Mouse (Mus musculus) MN1 (cell line): ENCODE results near the gene Adcy7.

Experiments used
- DNase-seq: peaks from one replicate; pipeline ENCODE4 v3.0.0-alpha.2; 2016; ENCODE audit warnings: low spot score

Adcy7 gene

GRCm38 (mm10) chr8:88299907-88300603 is 27.9 kb downstream of the Adcy7 start:
- DNase-seq: no peak

- DNase-seq: peak; percentile 57
Measured at GRCm38 (mm10) chr8:88301589-88302437, 29.6 kb downstream of the Adcy7 start.

DNA sequence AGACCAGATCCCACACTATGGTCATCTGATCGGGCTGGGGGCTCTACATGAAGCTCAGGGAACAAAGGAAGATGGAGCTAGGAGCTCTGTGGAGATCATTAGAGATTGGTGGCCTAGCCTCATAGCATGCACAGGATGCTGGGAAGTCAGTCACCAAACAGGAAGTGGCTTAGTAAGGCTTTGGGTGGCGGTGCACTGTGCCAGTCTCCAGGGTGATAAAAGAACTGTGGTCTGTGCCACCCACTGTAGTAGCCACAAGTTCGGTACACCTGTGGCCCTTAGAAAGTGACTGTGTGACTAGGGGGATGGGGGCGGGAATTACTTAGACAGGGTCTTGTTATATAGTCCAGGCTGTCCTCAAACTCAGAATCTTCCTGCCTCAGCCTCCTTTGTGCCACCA is 33.6 kb downstream of the Adcy7 start:
- DNase-seq: no peak

- no peak for DNase-seq
Measured at GRCm38 (mm10) chr8:88306511-88306910, 34.3 kb downstream of the Adcy7 start.

DNA sequence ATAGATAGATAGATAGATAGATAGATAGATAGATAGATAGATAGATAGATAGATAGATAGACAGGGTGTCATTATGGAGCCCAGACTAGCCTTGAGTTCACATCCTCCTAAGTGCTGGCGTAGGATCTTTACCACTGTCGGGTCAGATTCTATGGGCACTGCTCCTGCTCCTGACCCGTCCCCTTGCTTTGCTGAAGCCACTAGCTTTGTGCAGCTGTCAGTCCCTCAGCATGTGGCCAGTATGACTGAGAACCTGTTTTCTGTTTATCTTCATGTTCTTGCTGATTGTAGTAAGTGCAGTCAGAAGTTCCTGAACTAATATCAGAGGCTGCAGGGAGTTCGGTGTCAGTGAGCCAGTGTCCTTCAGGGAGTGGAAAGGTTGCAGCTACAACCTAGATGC is 35.5 kb downstream of the Adcy7 start:
- DNase-seq: no peak

- no peak for DNase-seq
Measured at GRCm38 (mm10) chr8:88309274-88309873, 37.2 kb downstream of the Adcy7 start.

DNA sequence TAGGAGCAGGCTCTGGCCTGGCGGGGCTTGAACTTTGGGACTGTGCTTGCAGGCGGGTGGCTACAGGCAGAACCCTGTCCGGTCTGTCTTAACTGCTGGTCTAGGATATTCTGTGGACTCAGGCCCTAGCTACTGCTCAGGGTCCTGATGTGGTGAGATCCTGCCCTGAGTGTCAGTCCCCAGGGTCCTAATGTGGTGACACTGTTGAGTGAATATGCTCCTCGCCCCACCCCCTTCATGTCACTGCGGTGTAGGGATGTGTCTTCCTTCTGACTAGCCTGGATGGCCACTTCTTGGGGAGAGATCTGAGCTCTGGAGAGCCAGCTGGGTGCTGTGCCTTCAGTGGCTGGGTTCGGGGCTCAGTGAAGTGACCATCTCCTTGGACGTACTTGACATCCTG is 37.7 kb downstream of the Adcy7 start:
- DNase-seq: no peak

DNA sequence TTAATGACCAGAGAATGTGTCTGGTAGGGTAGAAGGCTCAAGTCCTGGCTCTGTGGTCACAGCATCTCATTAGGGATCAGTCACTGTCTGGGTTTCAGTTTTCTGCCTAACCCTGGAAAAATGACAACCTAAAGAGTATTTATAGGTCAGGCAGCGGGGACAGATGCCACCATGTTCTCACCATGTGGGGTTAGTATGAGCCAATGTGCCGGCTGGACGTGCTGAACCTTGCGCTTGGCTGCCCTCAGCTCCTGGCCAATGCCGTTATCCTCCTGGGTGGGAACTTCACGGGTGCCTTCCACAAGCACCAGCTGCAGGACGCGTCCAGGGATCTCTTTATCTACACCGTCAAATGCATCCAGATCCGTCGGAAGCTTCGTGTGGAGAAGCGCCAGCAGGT is 38.1 kb downstream of the Adcy7 start:
- no peak for DNase-seq

GRCm38 (mm10) chr8:88312966-88313365 is 40.8 kb downstream of the Adcy7 start:
- peak; percentile 56 for DNase-seq

DNA sequence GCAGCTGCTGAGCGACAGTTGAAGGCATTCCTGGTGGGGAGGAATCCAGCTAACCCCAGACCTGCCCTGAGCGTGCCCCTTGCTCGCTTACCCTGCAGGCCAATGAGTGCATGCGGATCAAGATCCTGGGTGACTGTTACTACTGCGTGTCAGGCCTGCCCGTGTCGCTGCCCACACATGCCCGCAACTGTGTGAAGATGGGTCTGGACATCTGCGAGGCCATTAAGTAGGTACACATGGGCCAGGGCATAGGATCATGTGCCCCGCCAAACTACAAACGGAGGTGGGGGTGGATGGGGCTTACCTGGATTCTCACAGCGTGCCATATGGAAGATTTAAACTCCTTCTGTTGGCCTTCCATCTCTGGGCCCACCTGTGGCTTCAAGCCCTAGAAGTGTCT is 41.8 kb downstream of the Adcy7 start:
- no peak for DNase-seq

- no peak for DNase-seq
Measured at GRCm38 (mm10) chr8:88315302-88315701, 43.1 kb downstream of the Adcy7 start.

DNA sequence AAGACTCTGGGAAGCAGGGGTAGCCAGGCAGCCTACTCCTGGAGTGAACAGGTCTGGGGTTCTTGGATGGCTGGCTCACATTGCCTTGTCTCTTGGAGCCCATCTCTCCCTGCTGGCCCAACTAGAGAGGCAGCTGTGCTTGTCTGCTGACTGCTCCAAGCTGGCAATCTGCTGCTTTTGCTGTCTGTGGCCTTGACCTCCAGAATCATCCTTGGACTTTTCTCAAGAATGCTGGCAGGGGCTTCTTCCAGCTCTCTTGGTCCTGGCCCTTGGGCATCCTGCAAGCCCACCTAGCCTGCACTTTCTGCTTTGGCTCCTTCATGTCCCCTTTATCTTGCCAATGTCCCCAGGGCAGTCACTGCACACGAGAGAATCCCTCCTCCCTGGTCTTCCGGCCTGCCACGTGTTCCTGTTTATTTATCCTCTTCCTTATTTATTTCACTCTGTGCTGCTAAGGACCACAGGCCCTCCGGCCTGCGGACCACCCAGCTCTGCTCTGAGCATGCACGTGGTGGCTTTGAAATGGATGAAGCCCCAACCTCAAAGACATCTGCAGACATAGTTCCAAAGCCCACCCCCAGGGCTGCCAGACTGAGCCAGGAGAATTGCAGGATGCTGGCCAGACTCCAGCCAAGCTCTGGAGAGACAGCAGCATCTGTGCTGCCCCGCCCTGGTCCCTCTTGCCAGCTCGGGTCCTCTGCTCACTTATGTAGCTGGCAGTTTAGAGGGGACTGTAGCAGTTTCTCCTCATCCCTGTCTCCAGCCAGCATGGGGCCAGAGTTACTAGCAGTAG is 44.1 kb downstream of the Adcy7 start:
- DNase-seq: peak; percentile 68

DNA sequence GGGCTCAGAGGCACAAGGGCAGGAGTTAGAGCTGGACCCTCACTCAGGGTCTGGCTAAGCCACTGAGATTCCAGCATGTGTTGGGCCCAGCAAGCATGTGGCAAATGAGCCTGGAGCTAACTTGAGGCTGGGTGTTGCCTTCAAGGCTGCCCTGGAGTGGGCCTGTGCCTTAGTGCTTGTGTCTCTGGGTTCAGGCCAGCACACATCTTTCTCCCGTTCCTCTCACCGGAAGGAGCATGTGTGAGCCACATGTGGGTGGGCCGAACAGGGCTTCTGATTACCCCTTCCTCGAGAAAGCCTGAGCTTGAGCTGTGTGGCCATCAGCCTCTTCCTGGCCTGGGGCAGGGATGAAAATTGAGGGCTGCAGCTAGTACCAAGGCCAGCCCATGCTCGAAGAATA is 45.1 kb downstream of the Adcy7 start:
- DNase-seq: no peak

DNA sequence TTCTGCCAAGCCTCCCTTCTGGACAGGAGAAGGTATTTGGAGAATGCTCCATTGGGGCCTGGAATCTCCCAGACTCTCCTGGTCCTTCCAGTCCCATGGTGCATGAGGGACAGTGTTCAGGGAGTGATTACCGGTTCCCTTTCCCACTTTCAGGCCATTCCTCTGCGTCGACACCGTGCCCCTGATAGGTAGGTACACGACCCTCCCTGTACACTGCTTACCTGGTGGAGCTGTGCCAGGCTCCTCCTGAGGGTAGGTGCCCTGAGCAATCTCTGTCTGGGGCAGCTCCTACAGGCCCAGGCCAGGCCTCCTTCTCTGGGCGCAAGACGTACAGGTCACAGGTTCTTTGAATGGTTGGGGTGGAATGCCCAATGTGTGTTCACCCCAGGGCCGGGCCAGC is 45.9 kb downstream of the Adcy7 start:
- no peak for DNase-seq

- no peak for DNase-seq
Measured at GRCm38 (mm10) chr8:88320134-88320533, 47.9 kb downstream of the Adcy7 start.

- no peak for DNase-seq
Measured at GRCm38 (mm10) chr8:88321387-88321786, 49.2 kb downstream of the Adcy7 start.

DNA sequence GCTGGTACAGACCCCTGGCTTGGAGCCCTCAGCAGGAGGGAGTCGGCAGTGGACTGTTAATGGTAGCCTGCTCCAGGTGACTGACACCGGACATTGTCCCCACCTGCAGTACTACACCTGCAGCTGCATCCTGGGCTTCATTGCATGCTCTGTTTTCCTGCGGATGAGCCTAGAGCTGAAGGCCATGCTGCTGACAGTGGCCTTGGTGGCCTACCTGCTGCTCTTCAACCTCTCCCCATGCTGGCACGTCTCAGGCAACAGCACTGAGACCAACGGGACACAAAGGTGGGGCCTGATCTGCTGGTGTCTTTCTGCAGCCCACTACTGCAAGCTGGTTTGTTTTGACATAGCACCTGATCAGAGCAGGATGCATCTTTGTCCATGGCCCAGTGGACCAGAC is 51.3 kb downstream of the Adcy7 start:
- DNase-seq: no peak

GRCm38 (mm10) chr8:88324760-88325159 is 52.6 kb downstream of the Adcy7 start:
- no peak for DNase-seq

- no peak for DNase-seq
Measured at GRCm38 (mm10) chr8:88325251-88325650, 53.0 kb downstream of the Adcy7 start.

DNA sequence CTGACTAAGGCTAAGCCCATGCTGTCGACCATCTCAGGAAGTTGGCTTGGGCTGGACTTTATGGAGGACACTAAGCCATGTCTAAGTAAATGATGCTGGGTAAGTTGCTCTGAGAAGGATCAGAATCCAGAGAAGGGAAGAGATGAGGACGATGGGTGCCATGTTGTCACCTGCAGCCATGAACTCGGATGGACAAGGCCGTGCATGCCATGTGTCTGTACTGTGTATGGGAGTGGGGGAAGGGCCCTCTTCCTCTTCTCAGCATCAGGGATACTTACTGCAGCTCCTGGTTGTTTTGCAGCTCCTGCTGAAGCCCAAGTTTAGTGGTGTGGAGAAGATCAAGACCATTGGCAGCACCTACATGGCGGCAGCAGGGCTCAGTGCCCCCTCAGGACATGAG is 53.6 kb downstream of the Adcy7 start:
- DNase-seq: no peak

- DNase-seq: no peak
Measured at GRCm38 (mm10) chr8:88326328-88326727, 54.1 kb downstream of the Adcy7 start.

DNA sequence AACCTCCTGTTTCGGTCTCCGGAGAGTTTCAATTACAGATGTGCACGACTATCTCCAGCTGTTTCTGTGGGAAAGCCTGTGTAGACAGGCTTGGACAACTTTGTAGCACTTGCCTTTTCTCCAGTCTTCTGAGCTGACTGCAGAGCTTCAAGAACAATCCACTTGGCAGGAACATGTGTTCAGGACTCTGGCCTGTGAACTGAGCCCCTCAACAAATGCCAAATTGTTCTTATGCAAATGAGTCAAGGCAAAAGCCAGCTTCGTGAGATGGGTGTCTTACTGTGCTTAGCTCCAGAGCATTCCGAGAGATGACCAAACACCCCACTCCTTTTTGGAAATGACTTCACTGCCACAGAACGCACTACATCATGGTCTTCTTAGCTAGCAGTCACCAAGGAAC is 56.5 kb downstream of the Adcy7 start:
- DNase-seq: no peak
